Mouse (Mus musculus): ENCODE measurements around the gene Mettl15. TPM values are rescaled to one million over a fixed set of nuclear protein-coding genes. Genes with fewer than 3 reads are reported as not detected.
A peak's percentile ranks its signal among the peaks of the same experiment; 100 is the strongest.
"Not testable (repeated sequence)": the region's sequence is repeated elsewhere in the genome, so short reads cannot be mapped to it uniquely, and the experiment has no call there.

Mettl15 gene
- polyA plus RNA-seq, 1 experiment, result 2.3 TPM

- TF ChIP-seq POLR2A (IDR thresholded peaks at IDR 0.05; ENCODE audit: borderline replicate concordance, low read depth, low read length), result no peak
- TF ChIP-seq CTCF (IDR thresholded peaks at IDR 0.05; ENCODE audit: low read depth, low read length), result no peak
- H3K27ac ChIP-seq (ENCODE audit: insufficient read depth, low read depth, low read length), result no peak overlapping the region
- H3K4me1 ChIP-seq (ENCODE audit: control insufficient read depth, insufficient read depth, low read length), result peaks cover 5% of the 10 kb centered on the region; the same call in 1 of the 2 replicates
- H3K4me3 ChIP-seq (ENCODE audit: insufficient read depth, low read length), result peak overlapping the region; percentile 70
Observed at GRCm38 (mm10) chr2:109278036-109278435, 2.5 kb downstream of the Mettl15 start.

DNA sequence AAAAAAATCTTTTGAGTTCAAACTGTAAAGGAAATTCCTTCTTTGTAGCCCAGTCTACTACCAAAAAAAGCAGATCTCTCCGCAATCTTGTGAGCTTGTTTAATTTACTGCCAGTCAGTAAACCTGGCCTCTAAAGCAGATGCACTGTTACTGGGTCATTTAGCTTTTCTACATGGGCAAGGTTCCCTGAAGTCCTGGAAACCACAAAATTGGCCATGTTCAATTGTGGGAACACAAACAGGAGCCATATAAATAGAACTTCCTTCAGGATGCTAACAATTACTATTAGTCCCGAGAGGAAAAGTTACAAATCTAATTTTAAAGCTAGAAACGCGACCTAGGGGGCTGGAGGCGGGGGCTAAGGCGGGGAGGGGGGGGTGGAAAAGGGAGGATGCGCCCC lies 3.0 kb downstream of the Mettl15 start:
- H3K27ac ChIP-seq (ENCODE audit: insufficient read depth, low read depth, low read length), result no peak overlapping the region
- H3K4me1 ChIP-seq (ENCODE audit: control insufficient read depth, insufficient read depth, low read length), result peaks cover 5% of the 10 kb centered on the region; the same call in 1 of the 2 replicates
- TF ChIP-seq POLR2A (IDR thresholded peaks at IDR 0.05; ENCODE audit: borderline replicate concordance, low read depth, low read length) (no peak), CTCF (IDR thresholded peaks at IDR 0.05; ENCODE audit: low read depth, low read length) (no peak)
- peak overlapping the region; percentile 70 for H3K4me3 ChIP-seq (ENCODE audit: insufficient read depth, low read length)

GRCm38 (mm10) chr2:109273098-109273497 lies 7.5 kb downstream of the Mettl15 start:
- Histone ChIP-seq H3K27ac (ENCODE audit: insufficient read depth, low read depth, low read length) (no peak overlapping the region), H3K4me1 (ENCODE audit: control insufficient read depth, insufficient read depth, low read length) (no peaks in the 10 kb centered on the region), H3K4me3 (ENCODE audit: insufficient read depth, low read length) (no peak overlapping the region)
- TF ChIP-seq CTCF (IDR thresholded peaks at IDR 0.05; ENCODE audit: low read depth, low read length) (no peak), POLR2A (IDR thresholded peaks at IDR 0.05; ENCODE audit: borderline replicate concordance, low read depth, low read length) (no peak)

DNA sequence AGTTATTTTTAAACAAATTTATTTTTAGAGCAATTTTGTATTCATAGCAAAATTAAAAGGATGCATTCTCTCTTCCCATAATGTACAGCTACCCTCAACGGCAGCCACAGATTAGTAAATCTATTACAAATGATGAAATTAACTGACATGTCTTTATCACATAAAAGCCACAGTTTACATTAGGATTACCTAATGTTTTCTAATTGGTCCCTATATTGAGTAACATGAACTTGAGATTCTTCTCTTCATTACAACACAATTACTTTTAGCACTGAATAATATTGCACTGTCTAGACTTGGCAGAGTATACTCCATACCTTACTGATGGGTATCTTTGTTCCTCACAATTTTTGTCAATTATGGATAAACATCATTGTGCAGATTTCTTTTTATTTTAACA lies 17.8 kb downstream of the Mettl15 start:
- TF ChIP-seq POLR2A (IDR thresholded peaks at IDR 0.05; ENCODE audit: borderline replicate concordance, low read depth, low read length) (no peak), CTCF (IDR thresholded peaks at IDR 0.05; ENCODE audit: low read depth, low read length) (no peak)
- no peak overlapping the region for H3K27ac ChIP-seq (ENCODE audit: insufficient read depth, low read depth, low read length)
- H3K4me3 ChIP-seq (ENCODE audit: insufficient read depth, low read length), result no peak overlapping the region
- no peaks in the 10 kb centered on the region for H3K4me1 ChIP-seq (ENCODE audit: control insufficient read depth, insufficient read depth, low read length)

DNA sequence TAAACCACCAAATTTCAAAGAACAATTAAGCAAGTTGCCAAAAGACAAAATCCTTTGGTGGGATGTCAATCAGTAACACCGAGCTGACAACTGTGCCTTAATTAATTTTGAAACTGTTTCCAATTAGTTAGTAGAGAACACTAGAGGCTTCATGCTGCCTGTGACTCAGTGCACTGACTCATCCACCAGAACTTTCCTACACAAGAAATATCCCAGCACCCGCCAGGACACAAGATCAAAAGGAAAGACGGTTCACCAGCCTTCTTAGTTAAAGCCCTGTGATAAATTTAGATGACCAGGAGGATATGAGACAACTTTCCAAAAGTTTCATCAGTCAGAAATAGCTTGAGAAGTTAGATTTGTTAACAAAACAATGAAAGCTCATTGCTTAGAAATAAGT lies 38.6 kb downstream of the Mettl15 start:
- H3K27ac ChIP-seq (ENCODE audit: insufficient read depth, low read depth, low read length), result no peak overlapping the region
- H3K4me1 ChIP-seq (ENCODE audit: control insufficient read depth, insufficient read depth, low read length), result peaks cover 2% of the 10 kb centered on the region; the same call in 1 of the 2 replicates
- TF ChIP-seq CTCF (IDR thresholded peaks at IDR 0.05; ENCODE audit: low read depth, low read length), result no peak
- TF ChIP-seq POLR2A (IDR thresholded peaks at IDR 0.05; ENCODE audit: borderline replicate concordance, low read depth, low read length), result no peak

DNA sequence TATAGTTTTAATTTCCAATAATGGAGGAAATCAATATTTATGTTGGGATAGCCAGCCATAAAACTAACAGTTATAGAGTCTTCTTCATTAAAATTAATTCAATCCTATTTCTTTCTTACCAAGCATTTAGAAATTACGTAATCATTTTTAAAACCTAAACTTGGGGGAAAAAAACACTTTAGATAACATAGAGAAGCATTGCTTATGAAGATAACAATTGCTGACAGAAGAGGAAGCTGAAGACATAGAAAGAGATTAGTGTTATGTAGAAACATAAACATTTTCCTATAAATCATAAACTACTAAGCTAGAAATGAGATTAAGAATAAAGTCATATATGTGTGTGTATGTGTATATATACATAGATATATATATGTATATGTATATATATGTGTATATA lies 44.8 kb downstream of the Mettl15 start:
- Histone ChIP-seq H3K27ac (ENCODE audit: insufficient read depth, low read depth, low read length) (no peak overlapping the region), H3K4me1 (ENCODE audit: control insufficient read depth, insufficient read depth, low read length) (0 out of 2 replicates have a peak, but pooled peaks cover 2% of the 10 kb centered on the region), H3K4me3 (ENCODE audit: insufficient read depth, low read length) (no peak overlapping the region)
- TF ChIP-seq CTCF (IDR thresholded peaks at IDR 0.05; ENCODE audit: low read depth, low read length) (no peak), POLR2A (IDR thresholded peaks at IDR 0.05; ENCODE audit: borderline replicate concordance, low read depth, low read length) (no peak)

More for the DNA sequence above, 38.6 kb downstream of the Mettl15 start:
- H3K4me3 ChIP-seq (ENCODE audit: insufficient read depth, low read length), result no peak overlapping the region

- Histone ChIP-seq H3K4me3 (ENCODE audit: insufficient read depth, low read length) (no peak overlapping the region), H3K27ac (ENCODE audit: insufficient read depth, low read depth, low read length) (no peak overlapping the region), H3K4me1 (ENCODE audit: control insufficient read depth, insufficient read depth, low read length) (peaks cover 4% of the 10 kb centered on the region; the same call in 1 of the 2 replicates)
- TF ChIP-seq POLR2A (IDR thresholded peaks at IDR 0.05; ENCODE audit: borderline replicate concordance, low read depth, low read length), result no peak
- TF ChIP-seq CTCF (IDR thresholded peaks at IDR 0.05; ENCODE audit: low read depth, low read length), result no peak
Observed at GRCm38 (mm10) chr2:109233876-109234275, 46.7 kb downstream of the Mettl15 start.

DNA sequence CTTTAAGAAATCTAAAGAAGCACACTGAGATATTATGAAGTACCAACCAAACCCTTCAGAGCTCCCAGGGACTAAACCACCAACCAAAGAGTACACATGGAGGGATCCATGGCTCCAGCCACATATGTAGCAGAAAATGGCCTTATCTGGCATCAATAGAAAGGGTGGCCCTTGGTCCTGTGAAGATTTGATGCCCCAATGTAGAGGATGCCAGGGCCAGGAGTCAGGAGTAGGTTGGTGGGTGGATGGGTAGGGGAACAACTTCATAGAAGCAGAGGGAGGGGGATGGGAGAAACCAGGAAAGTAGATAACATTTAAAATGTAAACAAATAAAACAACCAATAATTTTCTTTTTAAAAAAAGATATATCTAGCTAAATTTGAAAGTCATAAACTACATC lies 50.1 kb downstream of the Mettl15 start:
- TF ChIP-seq CTCF (IDR thresholded peaks at IDR 0.05; ENCODE audit: low read depth, low read length), result no peak
- no peak for TF ChIP-seq POLR2A (IDR thresholded peaks at IDR 0.05; ENCODE audit: borderline replicate concordance, low read depth, low read length)
- peaks cover 4% of the 10 kb centered on the region; the same call in 1 of the 2 replicates for H3K4me1 ChIP-seq (ENCODE audit: control insufficient read depth, insufficient read depth, low read length)

DNA sequence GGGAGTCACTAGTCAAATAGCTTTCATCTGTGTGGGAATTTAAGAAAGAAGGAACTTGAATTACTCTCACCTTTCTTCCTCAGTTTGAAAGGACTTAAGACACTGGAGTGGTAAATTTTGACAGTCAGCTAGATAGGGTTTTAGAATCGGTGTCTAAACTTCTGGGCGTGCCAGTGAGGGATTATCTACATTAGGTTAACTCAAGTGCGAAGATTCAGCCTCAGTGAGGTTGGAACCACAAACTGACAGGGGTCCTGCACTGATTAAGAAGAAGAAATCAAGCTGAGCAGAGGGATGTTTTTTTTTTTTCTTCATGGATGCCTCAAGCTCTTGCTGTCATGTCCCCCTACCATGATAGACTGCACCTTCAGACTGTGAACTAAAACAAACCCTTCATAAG lies 53.4 kb downstream of the Mettl15 start:
- Histone ChIP-seq H3K27ac (ENCODE audit: insufficient read depth, low read depth, low read length) (no peak overlapping the region), H3K4me3 (ENCODE audit: insufficient read depth, low read length) (no peak overlapping the region), H3K4me1 (ENCODE audit: control insufficient read depth, insufficient read depth, low read length) (peaks cover 4% of the 10 kb centered on the region; the same call in 1 of the 2 replicates)
- TF ChIP-seq CTCF (IDR thresholded peaks at IDR 0.05; ENCODE audit: low read depth, low read length) (no peak), POLR2A (IDR thresholded peaks at IDR 0.05; ENCODE audit: borderline replicate concordance, low read depth, low read length) (no peak)

More for the DNA sequence above, 50.1 kb downstream of the Mettl15 start:
- H3K4me3 ChIP-seq (ENCODE audit: insufficient read depth, low read length), result no peak overlapping the region
- no peak overlapping the region for H3K27ac ChIP-seq (ENCODE audit: insufficient read depth, low read depth, low read length)

- no peak overlapping the region for H3K4me3 ChIP-seq (ENCODE audit: insufficient read depth, low read length)
- H3K27ac ChIP-seq (ENCODE audit: insufficient read depth, low read depth, low read length), result no peak overlapping the region
- no peak for TF ChIP-seq POLR2A (IDR thresholded peaks at IDR 0.05; ENCODE audit: borderline replicate concordance, low read depth, low read length)
- no peak for TF ChIP-seq CTCF (IDR thresholded peaks at IDR 0.05; ENCODE audit: low read depth, low read length)
- H3K4me1 ChIP-seq (ENCODE audit: control insufficient read depth, insufficient read depth, low read length), result no peaks in the 10 kb centered on the region
Observed at GRCm38 (mm10) chr2:109221470-109221869, 59.1 kb downstream of the Mettl15 start.

DNA sequence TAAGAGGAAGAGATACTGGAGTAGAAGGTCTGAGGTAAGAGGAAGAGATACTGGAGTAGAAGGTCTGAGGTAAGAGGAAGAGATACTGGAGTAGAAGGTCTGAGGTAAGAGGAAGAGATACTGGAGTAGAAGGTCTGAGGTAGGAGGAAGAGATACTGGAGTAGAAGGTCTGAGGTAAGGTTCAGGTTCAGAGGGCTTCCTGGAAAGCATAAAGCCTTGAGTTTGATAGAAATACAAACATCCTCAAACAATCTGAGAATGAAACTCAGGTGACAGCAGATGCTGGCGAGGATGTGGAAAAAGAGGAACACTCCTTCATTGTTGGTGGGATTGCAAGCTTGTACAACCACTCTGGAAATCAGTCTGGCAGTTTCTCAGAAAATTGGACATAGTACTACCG lies 63.9 kb downstream of the Mettl15 start:
- H3K27ac ChIP-seq (ENCODE audit: insufficient read depth, low read depth, low read length); H3K4me3 ChIP-seq (ENCODE audit: insufficient read depth, low read length); H3K4me1 ChIP-seq (ENCODE audit: control insufficient read depth, insufficient read depth, low read length): not testable (repeated sequence)

- not testable (repeated sequence) for H3K4me1 ChIP-seq (ENCODE audit: control insufficient read depth, insufficient read depth, low read length); H3K4me3 ChIP-seq (ENCODE audit: insufficient read depth, low read length); H3K27ac ChIP-seq (ENCODE audit: insufficient read depth, low read depth, low read length)
Observed at GRCm38 (mm10) chr2:109210641-109211040, 69.9 kb downstream of the Mettl15 start.

Data from bone marrow macrophage, adult 2 months (primary cell).